Mouse (Mus musculus) urinary bladder, postnatal 4 days (tissue): ENCODE measurements around the gene Slc35b1.
A peak's percentile ranks its signal among the peaks of the same experiment; 100 is the strongest.
"Not testable (repeated sequence)": the region's sequence is repeated elsewhere in the genome, so short reads cannot be mapped to it uniquely, and the experiment has no call there.

ENCODE experiments used
- DNase-seq, 2 experiments: peaks; one replicate each; pipeline ENCODE4 v3.0.0; 2021 to 2022; ENCODE audit warnings: low spot score in 2 of 2

The Slc35b1 gene

DNA sequence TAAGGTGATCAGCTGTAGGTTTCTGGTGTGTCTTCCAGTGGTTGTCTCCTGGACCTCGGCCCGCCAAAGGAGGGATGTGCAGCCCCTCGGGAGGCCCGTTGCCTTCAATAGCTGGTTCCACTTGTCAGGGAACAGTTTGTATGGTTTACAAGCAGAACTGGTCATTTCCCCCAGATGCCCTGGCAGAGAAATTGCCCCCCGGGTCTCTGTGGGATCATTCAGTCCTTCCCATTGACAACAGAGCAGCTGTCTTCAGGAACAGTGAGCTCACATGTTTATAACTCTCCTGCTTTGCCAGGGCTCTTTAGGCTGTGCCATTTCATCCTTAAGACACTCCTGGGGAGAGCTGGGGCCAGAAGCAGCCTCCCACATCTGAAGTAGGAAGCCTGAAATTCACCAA is 9.6 kb downstream of the Slc35b1 start:
- no peak for DNase-seq

- no peak for DNase-seq
Measured at GRCm38 (mm10) chr11:95396548-95396947, 12.1 kb downstream of the Slc35b1 start.

DNA sequence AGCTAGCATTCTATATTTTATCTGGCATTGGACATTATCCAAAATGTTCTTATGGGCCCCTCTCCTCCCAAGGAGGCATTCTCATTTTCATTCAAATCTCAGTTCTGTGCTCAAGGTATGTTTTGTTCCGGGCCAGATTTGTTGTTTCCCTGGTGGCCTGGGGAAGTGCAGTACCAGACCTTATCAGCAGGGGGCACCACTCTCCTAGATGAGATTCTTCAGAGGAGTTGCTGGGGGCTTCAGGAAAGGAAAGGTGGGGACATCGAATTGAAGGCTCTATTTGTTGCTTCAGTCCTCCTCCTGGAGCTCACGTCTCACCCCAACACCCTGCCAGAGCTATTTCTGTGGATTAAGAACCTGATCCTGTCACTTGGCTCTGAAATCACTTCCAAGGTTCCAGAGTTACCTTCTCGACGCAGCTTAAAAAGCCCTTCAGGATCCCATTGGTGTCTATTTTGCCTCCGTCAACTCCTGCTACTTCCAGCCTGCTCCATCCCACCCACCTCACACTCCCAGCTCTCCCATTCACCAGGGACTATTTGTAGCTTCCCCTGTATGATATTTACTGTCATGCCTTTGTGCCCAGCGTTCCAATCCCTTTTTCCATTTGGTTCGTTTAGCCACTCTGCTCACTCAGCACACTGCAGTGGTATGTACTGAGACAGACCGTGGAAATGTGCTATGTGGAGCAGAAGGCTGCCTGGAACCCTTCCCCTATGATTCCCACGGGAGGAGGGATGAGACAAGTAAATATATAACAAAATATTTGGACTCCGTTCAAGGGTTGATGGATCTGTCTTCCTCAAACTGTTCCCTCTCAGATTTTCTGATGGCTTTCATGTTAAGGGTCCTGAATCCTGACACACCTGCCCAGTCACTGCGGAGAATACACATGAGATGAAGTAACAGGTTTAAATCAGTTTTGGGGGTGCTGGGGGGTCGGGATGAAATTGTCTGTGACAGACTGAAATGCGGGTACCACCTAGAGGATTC is 13.6 kb downstream of the Slc35b1 start:
- peak in 1 of 2 experiments; percentile 78 for DNase-seq

DNA sequence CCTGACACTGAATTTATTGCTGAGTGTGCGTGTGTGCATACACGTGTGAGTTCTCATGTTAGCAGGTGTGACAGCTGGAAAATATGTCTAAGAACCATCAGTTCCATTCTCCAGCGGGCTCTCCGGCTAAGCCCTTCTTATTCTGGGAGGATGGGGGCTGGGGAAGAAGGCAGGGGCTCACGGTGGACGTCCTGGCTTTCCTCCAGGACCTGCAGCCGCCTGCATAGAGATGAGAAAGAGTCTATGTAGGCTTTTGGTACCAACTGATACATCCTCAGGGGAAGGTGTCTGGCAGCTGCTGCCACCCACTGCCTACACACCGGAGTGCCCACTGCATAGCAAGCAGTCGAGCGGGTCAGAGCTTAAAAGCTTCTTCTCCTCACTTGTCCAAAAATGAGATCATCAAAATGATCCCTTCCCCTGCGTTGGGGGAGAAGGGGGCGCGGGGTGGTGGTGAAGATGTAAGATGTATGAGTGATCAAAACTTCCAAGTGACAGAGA is 15.1 kb downstream of the Slc35b1 start:
- no peak for DNase-seq

DNA sequence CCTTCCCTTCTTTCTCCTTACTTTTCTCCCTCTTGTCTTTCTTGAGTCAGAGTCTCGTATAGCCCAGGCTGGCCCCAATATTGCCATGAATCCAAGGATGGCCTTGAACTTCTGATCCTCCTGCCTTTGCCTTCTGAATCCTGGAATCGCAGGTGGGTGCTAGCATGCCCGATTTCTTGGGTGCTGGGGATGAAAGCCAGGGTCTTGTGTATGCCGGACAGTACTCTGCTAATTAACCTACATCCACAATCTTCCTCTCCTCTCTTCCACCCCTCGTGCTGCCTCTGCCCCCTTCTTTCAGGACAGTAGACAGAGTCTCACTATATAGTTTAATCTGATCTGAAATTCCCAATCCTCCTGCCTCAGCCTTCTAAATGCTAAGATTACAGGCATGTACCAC is 17.1 kb downstream of the Slc35b1 start:
- no peak for DNase-seq

DNA sequence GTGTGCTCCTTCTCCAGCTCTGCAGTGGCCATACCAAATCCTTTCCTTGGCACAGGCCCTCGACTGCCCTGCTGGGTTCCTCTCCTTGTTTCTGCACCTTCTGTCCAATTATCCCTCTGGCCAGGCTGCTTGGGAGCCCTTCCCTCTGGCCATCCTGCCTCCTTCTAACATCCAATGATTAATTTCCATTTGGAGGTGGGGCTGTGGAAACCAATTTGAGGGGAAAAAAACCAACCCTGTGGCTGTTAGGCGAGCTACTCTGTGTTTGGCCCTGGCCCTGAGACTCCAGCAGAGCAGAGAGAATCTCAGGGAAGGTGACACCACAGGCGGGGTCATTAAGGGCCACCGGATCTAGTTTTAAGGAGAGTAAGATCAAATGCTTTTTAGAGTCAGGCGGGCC is 17.7 kb downstream of the Slc35b1 start:
- no peak for DNase-seq

DNA sequence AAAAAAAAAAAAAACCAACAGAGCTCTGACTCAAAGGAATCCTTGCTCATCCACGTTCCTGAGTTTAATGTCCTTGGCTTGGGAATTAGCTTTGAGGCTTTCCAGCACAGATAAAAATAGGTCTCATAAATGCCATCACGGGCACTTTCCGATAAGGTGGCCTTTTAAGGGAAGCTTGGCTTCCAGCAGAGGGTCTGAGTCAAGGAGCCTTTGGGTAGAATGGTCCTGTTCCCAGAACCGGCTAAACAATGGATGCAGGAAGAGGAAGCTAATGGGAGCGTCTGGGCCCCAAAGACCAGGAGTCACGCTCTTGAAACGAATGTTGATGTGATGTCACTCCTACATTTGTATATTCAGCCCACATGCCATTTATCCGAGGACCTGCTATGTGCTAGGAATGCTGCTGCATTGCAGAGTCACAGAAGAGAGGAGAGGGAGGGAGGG is 18.2 kb downstream of the Slc35b1 start:
- no peak for DNase-seq

GRCm38 (mm10) chr11:95403382-95404340 is 19.2 kb downstream of the Slc35b1 start:
- no peak for DNase-seq

DNA sequence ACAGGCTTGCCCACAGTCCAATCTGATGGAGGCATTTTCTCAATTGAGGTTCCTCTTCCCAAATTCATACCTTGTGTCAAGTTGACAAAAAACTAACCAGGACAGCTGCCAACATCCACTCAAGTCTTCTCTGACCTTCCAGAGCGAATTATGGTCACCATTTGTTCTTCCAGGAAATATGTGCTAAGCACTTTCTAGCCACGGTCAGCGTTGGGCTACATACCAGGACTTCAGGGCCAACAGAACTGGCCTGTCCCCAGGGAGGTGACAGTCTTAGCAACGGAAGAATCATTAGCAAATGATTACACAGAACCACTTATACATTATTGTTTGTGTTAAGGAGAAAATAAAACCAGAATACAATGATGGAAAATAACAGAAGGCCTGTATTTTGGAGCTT is 21.3 kb downstream of the Slc35b1 start:
- no peak for DNase-seq

DNA sequence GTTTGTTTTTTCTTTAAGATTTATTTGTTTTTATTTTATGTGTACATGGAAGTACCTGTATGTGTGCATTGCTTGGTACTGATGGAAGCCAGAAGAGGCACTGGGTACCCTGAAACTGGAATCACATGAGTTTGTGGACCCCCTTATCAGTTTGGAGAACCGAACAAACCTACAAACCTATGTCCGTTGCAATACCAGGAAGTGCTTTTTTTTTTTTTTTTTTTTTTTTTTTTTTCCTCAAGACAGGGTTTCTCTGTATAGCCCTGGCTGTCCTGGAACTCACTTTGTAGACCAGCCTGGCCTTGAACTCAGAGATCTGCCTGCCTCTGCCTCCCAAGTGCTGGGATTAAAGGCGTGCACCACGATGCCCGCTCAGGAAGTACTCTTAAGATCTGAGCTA is 21.9 kb downstream of the Slc35b1 start:
- not testable (repeated sequence) for DNase-seq

DNA sequence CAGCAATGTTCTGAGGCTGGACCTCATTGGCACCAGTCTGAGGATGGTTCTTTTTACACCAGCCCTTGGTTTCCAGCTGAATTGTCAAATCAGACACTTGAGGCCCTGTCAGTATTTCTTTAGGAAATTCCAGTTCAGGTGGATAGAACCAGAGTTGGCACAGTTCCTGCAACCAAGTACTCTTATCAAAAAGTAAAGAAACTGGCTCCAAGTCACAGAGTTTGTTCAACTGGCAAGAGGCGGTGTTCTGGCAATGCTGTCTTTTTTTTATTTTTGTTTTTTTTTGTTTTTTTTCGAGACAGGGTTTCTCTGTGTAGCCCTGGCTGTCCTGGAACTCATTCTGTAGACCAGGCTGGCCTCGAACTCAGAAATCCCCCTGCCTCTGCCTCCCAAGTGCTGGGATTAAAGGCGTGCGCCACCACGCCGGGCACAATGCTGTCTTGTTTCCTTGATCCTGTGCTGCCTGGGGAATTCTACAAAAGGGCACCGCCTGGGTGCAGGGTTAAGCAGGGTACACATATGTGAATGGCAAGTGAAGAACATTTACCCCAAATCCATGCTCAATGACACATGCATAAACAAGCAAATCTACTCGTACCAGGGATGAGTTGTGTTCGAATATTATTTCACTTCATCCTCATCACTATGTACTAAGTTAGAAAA is 25.1 kb downstream of the Slc35b1 start:
- no peak for DNase-seq

- DNase-seq, result no peak
Measured at GRCm38 (mm10) chr11:95411453-95412013, 27.0 kb downstream of the Slc35b1 start.

- no peak for DNase-seq
Measured at GRCm38 (mm10) chr11:95412615-95413014, 28.1 kb downstream of the Slc35b1 start.

DNA sequence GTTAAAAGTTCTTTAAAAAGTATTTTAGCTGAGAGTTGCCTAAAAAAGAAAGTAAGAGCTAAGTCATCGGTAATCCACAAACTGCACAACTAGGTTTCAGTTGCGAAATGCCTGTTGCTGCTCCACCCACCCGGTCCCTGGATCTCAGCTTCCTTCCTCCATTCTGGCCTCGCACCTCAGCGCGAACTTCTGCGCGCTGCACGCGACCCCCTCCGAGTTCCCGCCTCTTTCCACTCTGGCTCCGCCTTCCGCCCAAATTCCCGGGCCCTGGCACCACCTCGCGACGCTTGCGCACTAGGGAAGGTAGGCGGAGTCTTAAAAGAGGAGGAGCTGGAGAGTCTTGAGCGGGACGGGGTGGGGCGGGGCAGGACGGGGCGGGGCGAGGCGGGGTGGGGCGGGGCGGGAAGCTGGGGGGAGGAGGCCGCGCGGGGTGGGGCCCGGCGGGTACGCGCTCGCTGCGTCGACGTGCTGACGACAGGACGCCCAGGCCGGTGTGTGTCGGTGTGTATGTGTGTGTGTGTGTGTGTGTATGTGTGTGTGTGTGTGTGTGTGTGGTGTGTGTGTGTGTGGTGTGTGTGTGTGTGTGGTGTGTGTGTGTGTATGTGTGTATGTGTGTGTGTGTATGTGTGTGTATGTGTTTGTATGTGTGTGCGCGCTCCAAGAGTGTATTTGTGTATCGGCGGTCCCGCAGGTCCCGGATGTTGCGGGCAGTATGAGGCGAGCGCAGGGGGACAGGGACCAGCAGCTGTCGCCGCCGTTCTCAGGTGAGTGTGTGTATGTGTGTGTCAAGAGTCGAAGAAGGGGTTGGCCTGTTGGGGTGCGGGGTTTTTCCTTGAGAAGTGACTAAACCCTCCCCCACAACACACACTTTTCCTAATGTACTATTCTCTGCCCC is 29.4 kb downstream of the Slc35b1 start, which contains the start of gene Spop:
Spop (plus strand) TSS at position 440 of the 895 bp plus-strand sequence.
- DNase-seq, result peak; percentile 91 to 93

DNA sequence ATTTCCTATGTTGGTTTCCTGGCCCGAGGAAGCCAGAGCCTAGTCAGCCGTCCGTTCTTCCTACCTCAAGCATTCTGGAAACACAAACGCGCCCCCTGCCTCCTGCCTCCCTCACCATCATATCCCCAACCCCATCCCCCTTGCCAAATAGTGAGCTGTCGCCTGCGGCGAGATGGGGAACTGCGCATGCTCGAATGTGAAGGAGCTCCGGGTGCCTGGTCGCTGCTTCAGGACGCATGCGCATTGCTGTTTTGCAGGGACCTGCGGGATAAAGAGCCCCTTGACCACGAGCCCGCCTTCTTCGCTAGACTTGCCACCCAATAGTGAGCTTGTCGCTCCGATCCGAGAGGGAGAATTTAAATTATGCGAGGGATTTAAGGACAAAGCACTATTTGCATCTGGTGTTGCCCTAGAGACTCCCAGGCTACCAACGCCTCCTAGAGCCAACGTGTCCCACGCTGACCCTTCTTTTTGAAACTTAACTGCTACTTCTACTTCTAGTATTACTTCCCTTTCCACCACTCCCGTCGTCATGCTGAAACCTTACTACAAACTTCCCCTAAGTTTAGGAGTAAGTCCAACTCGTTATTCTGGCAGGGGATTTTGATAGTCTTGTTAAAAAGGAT is 30.2 kb downstream of the Slc35b1 start:
- DNase-seq, result peak; percentile 95 to 96

- no peak for DNase-seq
Measured at GRCm38 (mm10) chr11:95415931-95416330, 31.4 kb downstream of the Slc35b1 start.

DNA sequence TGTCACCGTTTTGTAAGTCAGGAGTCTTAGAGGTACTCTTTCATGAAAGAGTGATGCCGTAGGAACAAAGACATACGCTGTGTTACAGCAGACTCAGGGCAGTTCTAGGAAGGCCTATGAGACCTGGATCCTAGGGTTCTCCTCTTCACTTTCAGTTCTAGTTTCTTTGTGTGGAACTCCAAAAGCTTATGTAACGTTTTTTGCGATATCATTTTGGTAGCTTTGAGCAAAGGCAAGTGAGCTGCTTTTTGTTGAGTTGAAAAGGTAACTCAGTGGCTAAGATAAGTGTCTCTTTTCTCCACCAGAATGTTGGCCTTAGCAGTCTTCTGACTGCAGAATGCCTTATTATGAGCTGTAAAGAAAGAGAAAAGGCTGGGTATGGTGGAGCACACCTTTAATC is 32.8 kb downstream of the Slc35b1 start:
- DNase-seq, result no peak

DNA sequence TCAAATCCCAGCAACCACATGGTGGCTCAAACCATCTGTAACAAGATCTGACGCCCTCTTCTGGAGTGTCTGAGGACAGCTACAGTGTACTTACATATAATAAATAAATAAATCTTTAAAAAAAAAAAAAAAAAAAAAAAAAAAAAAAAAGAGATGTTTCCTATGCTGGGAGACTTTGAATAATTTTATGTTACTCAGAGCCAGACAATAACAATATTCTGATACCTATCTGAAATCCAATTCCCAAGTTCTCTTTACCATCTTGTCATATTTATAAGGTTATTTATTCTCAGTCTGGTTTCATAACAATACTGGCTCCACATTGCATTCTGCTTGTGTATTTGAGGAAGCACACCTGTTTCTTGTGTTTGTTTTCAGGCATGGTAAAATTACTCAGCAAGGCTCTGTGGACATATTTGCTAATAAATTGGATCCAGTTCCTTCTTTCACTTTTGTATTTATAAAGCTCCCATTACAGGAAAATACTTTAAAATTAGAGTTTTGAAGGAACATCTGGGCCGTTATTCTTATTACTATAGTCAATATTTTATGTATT is 36.5 kb downstream of the Slc35b1 start:
- no peak for DNase-seq

GRCm38 (mm10) chr11:95423505-95423904 is 39.0 kb downstream of the Slc35b1 start:
- no peak for DNase-seq
